Mouse (Mus musculus) naive thymus-derived CD4-positive, alpha-beta T cell, adult 2 months (primary cell): ENCODE data around the gene Gm44.
"Not testable (repeated sequence)": the region's sequence is repeated elsewhere in the genome, so short reads cannot be mapped to it uniquely, and the experiment has no call there.

Source experiments
- DNase-seq: peaks from one replicate; pipeline ENCODE4 v3.0.0-alpha.2; 2011; ENCODE audit warnings: low read depth

Gene Gm44

GRCm38 (mm10) chrX:90891842-90892241 is at the start of gene Gm44:
Gene Gm44 (plus strand): TSS chrX:90892142.
- no peak for DNase-seq

GRCm38 (mm10) chrX:90927989-90928388 is 36.0 kb downstream of the Gm44 start:
- DNase-seq, result no peak

GRCm38 (mm10) chrX:90938211-90938610 is 46.3 kb downstream of the Gm44 start:
- DNase-seq, result not testable (repeated sequence)
